Mouse (Mus musculus): ENCODE data around the gene Arhgap10.

The Arhgap10 gene

GRCm38 (mm10) chr8:77517301-77518200 is at the start of gene Arhgap10:
Gene Arhgap10, minus strand, starts transcription at chr8:77517953.
- peak; percentile 89 for DNase-seq

- DNase-seq, result no peak
Observed at GRCm38 (mm10) chr8:77561441-77561840, 43.7 kb upstream of the Arhgap10 start.

- no peak for DNase-seq
Observed at GRCm38 (mm10) chr8:77552491-77552890, 34.7 kb upstream of the Arhgap10 start.

GRCm38 (mm10) chr8:77549881-77550580 is 32.3 kb upstream of the Arhgap10 start:
- peak; percentile 33 for DNase-seq

- peak; percentile 95 for DNase-seq
Observed at GRCm38 (mm10) chr8:77549121-77549706, 31.5 kb upstream of the Arhgap10 start, which contains the start of gene Prmt9. Gene Prmt9, plus strand, starts transcription at chr8:77549397.

GRCm38 (mm10) chr8:77545616-77546015 is 27.9 kb upstream of the Arhgap10 start:
- DNase-seq, result no peak

GRCm38 (mm10) chr8:77544428-77544827 is 26.7 kb upstream of the Arhgap10 start:
- no peak for DNase-seq

GRCm38 (mm10) chr8:77543152-77543777 is 25.5 kb upstream of the Arhgap10 start:
- no peak for DNase-seq

- no peak for DNase-seq
Observed at GRCm38 (mm10) chr8:77538256-77538655, 20.5 kb upstream of the Arhgap10 start.

GRCm38 (mm10) chr8:77536821-77537220 is 19.1 kb upstream of the Arhgap10 start:
- DNase-seq, result no peak

- peak; percentile 60 for DNase-seq
Observed at GRCm38 (mm10) chr8:77535026-77535595, 17.4 kb upstream of the Arhgap10 start.

GRCm38 (mm10) chr8:77534358-77534992 is 16.7 kb upstream of the Arhgap10 start:
- peak; percentile 47 for DNase-seq

GRCm38 (mm10) chr8:77526130-77526529 is 8.4 kb upstream of the Arhgap10 start:
- DNase-seq, result no peak

GRCm38 (mm10) chr8:77524906-77525305 is 7.2 kb upstream of the Arhgap10 start:
- no peak for DNase-seq

- DNase-seq, result no peak
Observed at GRCm38 (mm10) chr8:77524018-77524615, 6.4 kb upstream of the Arhgap10 start.

GRCm38 (mm10) chr8:77522984-77523383 is 5.2 kb upstream of the Arhgap10 start:
- DNase-seq, result no peak

GRCm38 (mm10) chr8:77521028-77521785 is 3.5 kb upstream of the Arhgap10 start:
- DNase-seq, result no peak

- no peak for DNase-seq
Observed at GRCm38 (mm10) chr8:77520601-77521000, 2.8 kb upstream of the Arhgap10 start.

- no peak for DNase-seq
Observed at GRCm38 (mm10) chr8:77518201-77519115, 705 bp upstream of the Arhgap10 start.

- peak; percentile 25 for DNase-seq
Observed at GRCm38 (mm10) chr8:77516845-77517244, 908 bp downstream of the Arhgap10 start.
